Mouse (Mus musculus): Measurements from ENCODE around the gene Eif5b.

DNA sequence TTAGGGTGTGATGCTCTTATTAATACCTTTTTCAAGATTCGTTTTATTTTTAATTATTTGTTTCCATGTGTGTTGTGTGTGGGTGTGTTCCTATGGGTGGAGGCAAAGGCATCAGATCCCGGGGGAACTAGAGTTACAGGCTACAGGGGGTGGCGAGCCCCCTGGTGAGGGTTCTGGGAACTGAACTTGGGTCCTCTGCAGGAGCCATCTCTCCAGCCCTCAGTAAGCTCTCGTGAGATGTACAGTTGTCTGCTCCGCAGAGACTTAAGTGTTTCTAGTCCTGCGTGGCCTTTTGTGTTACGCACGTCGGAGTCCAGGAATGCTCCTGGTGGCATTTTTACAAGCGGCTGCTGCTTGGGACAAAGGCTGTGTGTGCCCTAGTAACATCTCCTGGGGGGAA, 32.2 kb upstream of the Eif5b start:
- TF ChIP-seq POLR2A (IDR thresholded peaks at IDR 0.05; ENCODE audit: borderline replicate concordance, extremely low read depth, low read depth, low read length), result no peak
- no peak for TF ChIP-seq CTCF (IDR thresholded peaks at IDR 0.05; ENCODE audit: insufficient read depth, low read length)

Measured in lung, adult 2 months (tissue).